Mouse (Mus musculus): Measurements from ENCODE around the gene Cstf1. TPM values are rescaled to one million over a fixed set of nuclear protein-coding genes. Genes with fewer than 3 reads are reported as not detected.

The Cstf1 gene
- polyA plus RNA-seq, 1 experiment = 12.8 TPM

GRCm38 (mm10) chr2:172350773-172351172 is 19.7 kb upstream of the Cstf1 start:
- Histone ChIP-seq H3K4me3 (ENCODE audit: insufficient read depth, low read depth, low read length) (no peak overlapping the region), H3K4me1 (ENCODE audit: control insufficient read depth, insufficient read depth, insufficient read length, low read length) (no peaks in the 10 kb centered on the region), H3K27ac (replicated peaks; ENCODE audit: low read depth, low read length) (no peak overlapping the region)

GRCm38 (mm10) chr2:172353218-172353617 is 17.3 kb upstream of the Cstf1 start:
- Histone ChIP-seq H3K27ac (replicated peaks; ENCODE audit: low read depth, low read length) (no peak overlapping the region), H3K4me1 (ENCODE audit: control insufficient read depth, insufficient read depth, insufficient read length, low read length) (no peaks in the 10 kb centered on the region), H3K4me3 (ENCODE audit: insufficient read depth, low read depth, low read length) (no peak overlapping the region)

GRCm38 (mm10) chr2:172354761-172355160 is 15.7 kb upstream of the Cstf1 start:
- no peaks in the 10 kb centered on the region for H3K4me1 ChIP-seq (ENCODE audit: control insufficient read depth, insufficient read depth, insufficient read length, low read length)
- no peak overlapping the region for H3K27ac ChIP-seq (replicated peaks; ENCODE audit: low read depth, low read length)
- H3K4me3 ChIP-seq (ENCODE audit: insufficient read depth, low read depth, low read length) = no peak overlapping the region

- no peaks in the 10 kb centered on the region for H3K4me1 ChIP-seq (ENCODE audit: control insufficient read depth, insufficient read depth, insufficient read length, low read length)
- no peak overlapping the region for H3K27ac ChIP-seq (replicated peaks; ENCODE audit: low read depth, low read length)
- H3K4me3 ChIP-seq (ENCODE audit: insufficient read depth, low read depth, low read length) = no peak overlapping the region
Observed at GRCm38 (mm10) chr2:172355833-172356232, 14.6 kb upstream of the Cstf1 start.

GRCm38 (mm10) chr2:172363176-172363575 is 7.3 kb upstream of the Cstf1 start:
- no peaks in the 10 kb centered on the region for H3K4me1 ChIP-seq (ENCODE audit: control insufficient read depth, insufficient read depth, insufficient read length, low read length)
- H3K27ac ChIP-seq (replicated peaks; ENCODE audit: low read depth, low read length) = no peak overlapping the region
- H3K4me3 ChIP-seq (ENCODE audit: insufficient read depth, low read depth, low read length) = no peak overlapping the region

- Histone ChIP-seq H3K4me3 (ENCODE audit: insufficient read depth, low read depth, low read length) (peak overlapping the region; percentile 74), H3K27ac (replicated peaks; ENCODE audit: low read depth, low read length) (no peak overlapping the region), H3K4me1 (ENCODE audit: control insufficient read depth, insufficient read depth, insufficient read length, low read length) (no peaks in the 10 kb centered on the region)
Observed at GRCm38 (mm10) chr2:172371258-172371657, 777 bp downstream of the Cstf1 start.

- H3K27ac ChIP-seq (replicated peaks; ENCODE audit: low read depth, low read length) = no peak overlapping the region
- no peaks in the 10 kb centered on the region for H3K4me1 ChIP-seq (ENCODE audit: control insufficient read depth, insufficient read depth, insufficient read length, low read length)
- H3K4me3 ChIP-seq (ENCODE audit: insufficient read depth, low read depth, low read length) = no peak overlapping the region
Observed at GRCm38 (mm10) chr2:172376551-172376950, 6.1 kb downstream of the Cstf1 start.

GRCm38 (mm10) chr2:172376999-172377515 is 6.6 kb downstream of the Cstf1 start:
- no peaks in the 10 kb centered on the region for H3K4me1 ChIP-seq (ENCODE audit: control insufficient read depth, insufficient read depth, insufficient read length, low read length)
- no peak overlapping the region for H3K27ac ChIP-seq (replicated peaks; ENCODE audit: low read depth, low read length)

GRCm38 (mm10) chr2:172378332-172378731 is 7.9 kb downstream of the Cstf1 start:
- Histone ChIP-seq H3K27ac (replicated peaks; ENCODE audit: low read depth, low read length) (no peak overlapping the region), H3K4me3 (ENCODE audit: insufficient read depth, low read depth, low read length) (no peak overlapping the region), H3K4me1 (ENCODE audit: control insufficient read depth, insufficient read depth, insufficient read length, low read length) (no peaks in the 10 kb centered on the region)

More at GRCm38 (mm10) chr2:172376999-172377515, 6.6 kb downstream of the Cstf1 start:
- no peak overlapping the region for H3K4me3 ChIP-seq (ENCODE audit: insufficient read depth, low read depth, low read length)

- Histone ChIP-seq H3K4me3 (ENCODE audit: insufficient read depth, low read depth, low read length) (no peak overlapping the region), H3K4me1 (ENCODE audit: control insufficient read depth, insufficient read depth, insufficient read length, low read length) (no peaks in the 10 kb centered on the region), H3K27ac (replicated peaks; ENCODE audit: low read depth, low read length) (no peak overlapping the region)
Observed at GRCm38 (mm10) chr2:172380513-172380912, 10.0 kb downstream of the Cstf1 start.

- no peak overlapping the region for H3K27ac ChIP-seq (replicated peaks; ENCODE audit: low read depth, low read length)
- no peak overlapping the region for H3K4me3 ChIP-seq (ENCODE audit: insufficient read depth, low read depth, low read length)
Observed at GRCm38 (mm10) chr2:172381341-172381740, 10.9 kb downstream of the Cstf1 start.

GRCm38 (mm10) chr2:172381898-172382297 is 11.4 kb downstream of the Cstf1 start:
- Histone ChIP-seq H3K4me3 (ENCODE audit: insufficient read depth, low read depth, low read length) (no peak overlapping the region), H3K27ac (replicated peaks; ENCODE audit: low read depth, low read length) (no peak overlapping the region), H3K4me1 (ENCODE audit: control insufficient read depth, insufficient read depth, insufficient read length, low read length) (no peaks in the 10 kb centered on the region)

More at GRCm38 (mm10) chr2:172381341-172381740, 10.9 kb downstream of the Cstf1 start:
- no peaks in the 10 kb centered on the region for H3K4me1 ChIP-seq (ENCODE audit: control insufficient read depth, insufficient read depth, insufficient read length, low read length)

GRCm38 (mm10) chr2:172384715-172385114 is 14.2 kb downstream of the Cstf1 start:
- Histone ChIP-seq H3K27ac (replicated peaks; ENCODE audit: low read depth, low read length) (no peak overlapping the region), H3K4me1 (ENCODE audit: control insufficient read depth, insufficient read depth, insufficient read length, low read length) (no peaks in the 10 kb centered on the region), H3K4me3 (ENCODE audit: insufficient read depth, low read depth, low read length) (no peak overlapping the region)

GRCm38 (mm10) chr2:172390341-172390740 is 19.9 kb downstream of the Cstf1 start:
- Histone ChIP-seq H3K27ac (replicated peaks; ENCODE audit: low read depth, low read length) (no peak overlapping the region), H3K4me1 (ENCODE audit: control insufficient read depth, insufficient read depth, insufficient read length, low read length) (no peaks in the 10 kb centered on the region), H3K4me3 (ENCODE audit: insufficient read depth, low read depth, low read length) (no peak overlapping the region)

- 0 out of 2 replicates have a peak overlapping the region, but pooled peaks have one; percentile 33 for H3K27ac ChIP-seq (replicated peaks; ENCODE audit: low read depth, low read length)
- H3K4me1 ChIP-seq (ENCODE audit: control insufficient read depth, insufficient read depth, insufficient read length, low read length) = no peaks in the 10 kb centered on the region
- H3K4me3 ChIP-seq (ENCODE audit: insufficient read depth, low read depth, low read length) = no peak overlapping the region
Observed at GRCm38 (mm10) chr2:172392041-172392521, 21.6 kb downstream of the Cstf1 start.

GRCm38 (mm10) chr2:172393391-172394051 is 23.0 kb downstream of the Cstf1 start, which contains the start of gene Cass4:
Gene Cass4, plus strand, starts transcription at chr2:172393794.
- H3K4me3 ChIP-seq (ENCODE audit: insufficient read depth, low read depth, low read length) = peak within 1 kb of the TSS; percentile 46
- H3K27ac ChIP-seq (replicated peaks; ENCODE audit: low read depth, low read length) = peak within 1 kb of the TSS; percentile 68
- H3K4me1 ChIP-seq (ENCODE audit: control insufficient read depth, insufficient read depth, insufficient read length, low read length) = no peaks in the 10 kb centered on the region

Measured in brown adipose tissue, adult 24 weeks (tissue).